Mouse (Mus musculus) embryonic fibroblast, embryonic 13.5 days (primary cell): ENCODE results near the gene Tcf7l1.
A peak's percentile ranks its signal among the peaks of the same experiment; 100 is the strongest.

Experiments
- CTCF ChIP-seq: IDR thresholded peaks from 2 replicates; pipeline ENCODE4 v1.5.1; 2011; ENCODE audit warnings: mild to moderate bottlenecking, control low read depth, low read length, moderate library complexity, borderline replicate concordance; ENCODE audit not compliant: insufficient read depth
- POLR2A ChIP-seq: IDR thresholded peaks from 2 replicates; pipeline ENCODE4 v1.6.1; 2011; ENCODE audit warnings: low read depth, mild to moderate bottlenecking, control low read depth, low read length, moderate library complexity

DNA sequence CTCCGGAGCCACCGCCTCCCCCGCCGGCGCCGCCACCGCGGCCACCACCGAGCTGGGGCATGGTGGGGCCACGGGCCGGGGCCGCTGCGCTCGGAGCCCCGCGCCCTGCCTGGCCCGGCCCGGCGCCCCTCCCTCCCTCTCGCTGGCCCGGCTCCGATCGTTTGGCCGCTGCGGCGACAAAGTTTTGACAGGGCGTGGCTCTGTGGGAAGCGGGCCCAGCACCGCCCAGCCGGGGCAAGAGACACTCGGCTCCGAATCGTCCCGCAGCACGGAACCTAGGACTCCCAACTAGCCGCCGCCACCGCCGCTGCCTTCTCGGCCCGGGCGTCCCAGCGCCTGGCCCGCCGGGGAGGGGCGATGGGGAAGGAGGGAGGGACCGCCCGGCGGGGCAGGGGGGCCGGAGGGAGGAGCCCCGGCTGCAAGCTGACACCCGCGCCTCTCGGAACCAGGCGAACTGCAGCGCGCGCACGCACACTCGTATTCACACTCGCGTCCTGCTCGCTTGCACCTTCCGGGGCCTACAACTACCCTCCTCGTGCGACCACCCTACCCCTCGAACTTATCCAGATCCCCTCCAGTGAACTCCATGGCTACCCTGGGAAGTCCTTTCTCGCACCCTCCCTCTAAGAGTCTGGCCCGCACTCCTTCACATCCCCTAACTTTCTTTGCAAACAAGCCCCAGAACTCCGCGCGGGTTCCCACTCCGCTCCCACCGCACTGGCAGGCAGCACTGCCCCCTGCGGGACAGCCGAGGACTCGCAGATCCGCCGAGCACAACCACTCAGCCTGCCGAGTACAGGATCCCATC is at the start of gene Tcf7l1:
- TF ChIP-seq POLR2A (peak; percentile 86), CTCF (peak; percentile 80)
